In the genomic region with DNA sequence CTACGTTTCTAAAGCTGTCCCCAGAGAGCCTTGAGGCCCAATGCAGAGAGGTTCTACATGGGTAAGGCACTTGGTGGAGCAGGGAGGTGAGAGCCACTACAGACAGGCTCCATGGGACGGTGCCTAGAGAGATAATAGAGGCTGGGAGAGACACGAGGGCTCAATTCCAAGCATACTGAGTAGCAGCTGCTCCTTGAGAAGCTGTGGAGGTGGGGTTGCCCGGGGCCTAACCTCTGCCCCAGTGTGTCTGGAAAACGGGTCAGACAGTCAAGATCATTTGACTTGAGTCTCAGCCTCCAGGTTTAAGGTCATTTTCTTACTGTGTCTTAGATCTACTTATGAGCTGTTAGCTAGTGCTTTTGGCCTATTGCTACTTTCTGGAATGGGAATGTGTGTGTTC, we compare ENCODE assay signal across 22 mouse cellular contexts. TPM values are rescaled to one million over a fixed set of nuclear protein-coding genes. Genes with fewer than 3 reads are reported as not detected.
DNase-seq lines count a peak whose midpoint lies in the region; ATAC-seq and TF ChIP-seq lines count a peak whose summit lies in the region.
"Had no signal": no experiment of that assay in that cellular context is flagged by ENCODE, and none has a peak within 500 bp of the region (broad histone marks: within the 10 kb centered on the region; RNA-seq: fewer than 3 reads in every experiment).

No protein-coding gene starts in this region.

- H3K27ac ChIP-seq in kidney, embryonic 15.5 days = no peak overlapping the region
- H3K27ac ChIP-seq in left cerebral cortex, adult 2 months = no peak overlapping the region
- H3K27ac ChIP-seq: limb, embryonic 13.5 days; lung, embryonic 15.5 days; midbrain, embryonic 10.5 days; neural tube, embryonic 13.5 days; stomach, postnatal 0 days had no signal

- no peaks in the 10 kb centered on the region for H3K9me3 ChIP-seq in kidney, embryonic 15.5 days (replicated peaks)
- H3K9me3 ChIP-seq: limb, embryonic 13.5 days; lung, embryonic 15.5 days; midbrain, embryonic 10.5 days; neural tube, embryonic 13.5 days had no signal

- ATAC-seq in kidney, embryonic 15.5 days (replicated peaks; ENCODE audit: low FRiP score) = no peak
- ATAC-seq: hindbrain, embryonic 16.5 days; Patski had no signal

- DNase-seq in adrenal gland, postnatal 14 days = peak; percentile 44
- no peak for DNase-seq in adrenal gland, adult (ENCODE audit: inconsistent age in 2 of 2, low spot score in 1 of 2)
- peak; percentile 29 for DNase-seq in kidney, adult 11 months
- no peak for DNase-seq in kidney, postnatal 14 days
- peak; percentile 46 to 60 for DNase-seq in kidney, postnatal 36 days
- no peak for DNase-seq in left cerebral cortex, adult 2 months (ENCODE audit: extremely low spot score in 1 of 2, low spot score in 2 of 2)
- DNase-seq: cerebellum, adult 8-10 months; cerebellum, postnatal 25 days; gastrocnemius, postnatal 10 days; heart, postnatal 14 days; right cerebral cortex, postnatal 4 days; thymus, adult 18-20 months; thymus, postnatal 25 days had no signal

- no peaks in the 10 kb centered on the region for H3K36me3 ChIP-seq in kidney, embryonic 15.5 days
- H3K36me3 ChIP-seq: limb, embryonic 13.5 days; lung, embryonic 15.5 days; midbrain, embryonic 10.5 days; neural tube, embryonic 13.5 days had no signal

- 57% methylated on average over 5 of the region's 5 CpGs for WGBS in kidney, embryonic 15.5 days

- intact Hi-C loops in left cerebral cortex, adult 2 months (cut with DNase I) = no loop called here

- H3K27me3 ChIP-seq in kidney, embryonic 15.5 days = no peaks in the 10 kb centered on the region
- H3K27me3 ChIP-seq: limb, embryonic 13.5 days; lung, embryonic 15.5 days; neural tube, embryonic 13.5 days; Patski had no signal

- TF ChIP-seq CTCF in left cerebral cortex, adult 2 months (IDR thresholded peaks at IDR 0.05) = no peak

- H3K4me3 ChIP-seq in kidney, embryonic 15.5 days (replicated peaks) = no peak overlapping the region
- H3K4me3 ChIP-seq in left cerebral cortex, adult 2 months = no peak overlapping the region
- H3K4me3 ChIP-seq: limb, embryonic 13.5 days; lung, embryonic 15.5 days; midbrain, embryonic 10.5 days; neural tube, embryonic 13.5 days had no signal

- H3K9ac ChIP-seq in kidney, embryonic 15.5 days = no peak overlapping the region
- H3K9ac ChIP-seq: limb, embryonic 13.5 days; lung, embryonic 15.5 days; neural tube, embryonic 13.5 days had no signal

- peaks cover 9% of the 10 kb centered on the region for H3K4me1 ChIP-seq in kidney, embryonic 15.5 days

- no peak overlapping the region for H3K4me2 ChIP-seq in kidney, embryonic 15.5 days
- H3K4me2 ChIP-seq: limb, embryonic 13.5 days; liver, embryonic 11.5 days; lung, embryonic 15.5 days; neural tube, embryonic 13.5 days had no signal

RNA-seq across cellular contexts. Expression of a gene that starts 25.4 kb away (rescaled TPM):
- total RNA-seq in adrenal gland, postnatal 14 days (2021) = 77.1 and 104 TPM in 2 replicates
- 47.9 and 48.5 TPM in 2 replicates for polyA plus RNA-seq in kidney, embryonic 15.5 days (2015; fragmentation: Nextera tagmentation; extraction: Ambion mirVana)
- total RNA-seq in left cerebral cortex, adult 2 months (2021) = 10 to 100 TPM; 16.7 to 17.9 TPM

Comparison
In these comparisons a context has a peak if more than half of its experiments do, and no peak if none do; other contexts are left out.
1. DNase-seq: peak in adrenal gland, postnatal 14 days (single experiment), kidney, adult 11 months (single experiment) and kidney, postnatal 36 days (2 of 2); none in adrenal gland, adult (0 of 2), kidney, postnatal 14 days (single experiment) and left cerebral cortex, adult 2 months (0 of 2).